Mouse (Mus musculus): ENCODE results near the gene Nme7. TPM values are rescaled to one million over a fixed set of nuclear protein-coding genes. Genes with fewer than 3 reads are reported as not detected.

Nme7 gene
- polyA plus RNA-seq, 1 experiment from 2014 or later = 14.1 TPM

DNA sequence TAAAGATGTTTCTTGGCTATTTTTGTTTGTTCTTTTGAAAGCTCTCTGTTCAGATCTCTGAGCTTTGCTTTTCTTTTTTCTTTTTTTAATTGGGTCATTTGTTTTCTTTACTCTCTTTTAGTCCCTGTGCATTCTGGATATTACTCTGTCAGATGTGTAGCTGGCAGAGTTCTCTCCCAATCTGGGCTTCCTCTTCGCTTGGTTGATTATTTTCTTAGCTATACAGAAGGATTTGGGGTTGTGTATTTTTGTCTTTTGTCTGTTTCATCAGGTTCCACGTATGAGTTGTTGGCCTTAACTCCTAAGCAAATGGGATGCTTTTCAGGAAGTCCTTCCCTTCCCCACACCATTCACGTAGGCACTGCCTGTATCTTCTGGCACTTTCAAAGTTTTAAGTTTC lies 54.1 kb downstream of the Nme7 start:
- Histone ChIP-seq H3K9ac (no peak overlapping the region), H3K27me3 (no peaks in the 10 kb centered on the region), H3K4me1 (replicated peaks) (no peaks in the 10 kb centered on the region), H3K36me3 (no peaks in the 10 kb centered on the region), H3K4me3 (replicated peaks) (no peak overlapping the region), H3K9me3 (replicated peaks) (no peaks in the 10 kb centered on the region), H3K27ac (no peak overlapping the region), H3K4me2 (no peak overlapping the region)
- WGBS (ENCODE audit: insufficient replicate concordance) = 48% methylated on average over 3 of the region's 3 CpGs
- no peak for DNase-seq
- no peak for ATAC-seq (ENCODE audit: low read depth)

DNA sequence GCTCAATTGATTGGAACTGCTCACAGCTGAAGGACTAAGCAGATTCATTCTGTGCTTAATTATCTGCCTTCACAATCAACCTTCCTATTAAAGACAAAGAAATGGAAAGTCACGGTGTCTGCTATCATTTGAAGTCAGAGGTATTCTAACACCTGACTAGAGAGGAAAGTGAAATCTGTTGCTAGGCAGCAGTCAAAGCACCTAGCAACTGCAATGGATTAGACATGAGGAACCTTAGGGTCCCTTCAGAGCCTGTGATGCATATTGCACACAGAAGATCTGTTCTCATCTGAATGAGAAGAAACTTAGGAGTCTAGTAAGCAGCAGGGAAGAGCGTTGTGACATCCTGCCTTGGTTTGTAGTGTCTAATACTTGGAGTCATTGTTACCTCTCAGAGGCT lies 58.1 kb downstream of the Nme7 start:
- ATAC-seq (ENCODE audit: low read depth) (no peak), DNase-seq (no peak)
- Histone ChIP-seq H3K4me1 (replicated peaks) (no peaks in the 10 kb centered on the region), H3K27me3 (no peaks in the 10 kb centered on the region), H3K36me3 (no peaks in the 10 kb centered on the region), H3K4me2 (no peak overlapping the region), H3K4me3 (replicated peaks) (no peak overlapping the region), H3K27ac (no peak overlapping the region), H3K9me3 (replicated peaks) (no peaks in the 10 kb centered on the region), H3K9ac (no peak overlapping the region)
- 75% methylated on average over 2 of the region's 2 CpGs for WGBS (ENCODE audit: insufficient replicate concordance)

DNA sequence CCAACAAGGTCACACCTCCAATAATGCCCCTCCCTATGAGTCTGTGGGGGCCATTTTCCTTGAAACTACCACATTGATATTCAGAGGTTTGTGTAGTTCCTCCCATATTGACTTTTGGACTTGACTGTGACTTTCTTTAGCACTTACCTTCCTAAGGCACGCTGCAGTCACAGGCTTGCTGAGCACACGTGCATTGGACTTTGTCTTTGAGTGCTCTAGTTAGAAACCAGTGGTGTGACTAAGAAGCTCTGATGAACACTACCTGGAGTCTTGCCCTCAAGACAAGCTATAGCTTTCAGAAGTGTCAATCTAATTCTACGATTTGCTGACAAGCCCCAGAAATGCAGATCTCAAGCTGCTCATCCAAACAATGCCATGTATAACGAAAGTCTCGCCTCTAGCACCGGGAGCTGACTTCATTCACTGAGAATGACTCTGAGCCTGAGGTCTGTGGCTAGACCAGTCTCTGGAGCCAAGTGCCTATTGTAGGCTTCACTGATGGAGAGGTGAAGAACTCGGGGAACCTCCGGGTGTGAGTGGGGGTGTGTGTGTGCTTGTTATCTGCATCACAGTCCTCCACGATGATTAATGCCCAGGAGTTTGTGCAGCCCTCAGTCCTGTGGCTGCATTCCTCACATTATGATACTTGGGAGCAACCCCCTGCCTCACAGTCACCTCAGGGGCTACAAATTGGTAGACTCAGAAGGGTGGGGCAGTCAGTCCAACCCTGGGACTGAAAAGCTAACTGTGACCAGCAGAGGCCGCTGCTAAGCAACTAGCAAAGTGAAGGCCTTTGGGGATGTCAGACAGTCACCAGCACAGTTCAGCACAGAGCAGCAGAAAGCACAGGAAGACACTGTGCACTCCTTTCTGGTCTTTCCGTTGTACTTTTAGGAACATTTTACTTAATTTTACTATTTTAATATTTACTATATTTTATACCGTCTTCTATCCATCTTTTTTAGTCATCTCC lies 62.5 kb downstream of the Nme7 start:
- Histone ChIP-seq H3K9me3 (replicated peaks) (no peaks in the 10 kb centered on the region), H3K4me1 (replicated peaks) (no peaks in the 10 kb centered on the region), H3K27me3 (no peaks in the 10 kb centered on the region), H3K9ac (no peak overlapping the region), H3K4me3 (replicated peaks) (no peak overlapping the region), H3K36me3 (no peaks in the 10 kb centered on the region), H3K4me2 (no peak overlapping the region), H3K27ac (no peak overlapping the region)
- peak; percentile 18 for DNase-seq
- peak; percentile 76 for ATAC-seq (ENCODE audit: low read depth)
- WGBS (ENCODE audit: insufficient replicate concordance) = 64% methylated on average over 12 of the region's 12 CpGs

DNA sequence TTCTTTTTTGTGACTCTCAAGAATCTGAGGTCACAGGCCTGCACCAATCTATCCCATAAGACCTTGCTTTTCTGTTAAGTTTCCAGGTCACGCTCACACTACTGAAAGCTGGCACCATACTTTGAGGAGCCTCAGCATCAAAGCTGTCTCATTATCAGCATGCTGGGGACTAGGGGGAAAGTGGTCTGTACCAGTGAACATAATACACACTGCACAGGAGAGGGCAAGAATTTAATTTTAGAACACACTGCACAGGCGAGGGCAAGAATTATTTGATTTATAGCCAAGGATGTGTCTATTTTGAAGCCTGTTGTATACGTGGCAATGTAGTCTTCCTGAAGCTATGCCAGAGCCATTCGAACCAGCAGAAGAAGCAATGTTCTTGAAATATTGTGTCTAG lies 64.2 kb downstream of the Nme7 start:
- DNase-seq = no peak
- Histone ChIP-seq H3K27ac (no peak overlapping the region), H3K9me3 (replicated peaks) (no peaks in the 10 kb centered on the region), H3K4me2 (no peak overlapping the region), H3K36me3 (no peaks in the 10 kb centered on the region), H3K27me3 (no peaks in the 10 kb centered on the region), H3K9ac (no peak overlapping the region), H3K4me1 (replicated peaks) (no peaks in the 10 kb centered on the region), H3K4me3 (replicated peaks) (no peak overlapping the region)
- WGBS (ENCODE audit: insufficient replicate concordance) = 64% methylated on average over 4 of the region's 4 CpGs
- no peak for ATAC-seq (ENCODE audit: low read depth)

DNA sequence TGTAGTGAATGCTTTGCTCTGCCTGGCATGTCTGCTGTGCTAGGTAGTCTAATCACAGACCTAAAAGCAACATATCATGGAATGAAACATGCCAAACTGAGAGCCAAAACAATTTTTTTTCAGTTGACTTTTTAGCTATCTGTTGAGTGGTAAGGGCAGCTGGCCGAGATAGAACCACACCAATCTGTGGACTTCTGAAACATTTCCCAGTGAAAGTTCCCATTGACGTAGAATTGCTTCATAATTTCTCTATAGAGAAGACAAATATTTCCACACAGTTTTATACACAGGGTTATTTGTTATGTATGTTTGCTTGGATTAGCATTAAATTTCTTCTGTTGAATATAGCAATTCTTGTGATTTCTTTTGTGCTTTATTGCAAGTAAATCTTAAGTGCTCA lies 65.9 kb downstream of the Nme7 start:
- no peaks in the 10 kb centered on the region for H3K36me3 ChIP-seq
- H3K9ac ChIP-seq = no peak overlapping the region
- no peaks in the 10 kb centered on the region for H3K4me1 ChIP-seq (replicated peaks)
- no peak for ATAC-seq (ENCODE audit: low read depth)
- H3K9me3 ChIP-seq (replicated peaks) = no peaks in the 10 kb centered on the region
- WGBS (ENCODE audit: insufficient replicate concordance) = 63% methylated on average over 2 of the region's 2 CpGs
- no peak overlapping the region for H3K27ac ChIP-seq
- no peaks in the 10 kb centered on the region for H3K27me3 ChIP-seq
- no peak overlapping the region for H3K4me2 ChIP-seq
- no peak overlapping the region for H3K4me3 ChIP-seq (replicated peaks)
- DNase-seq = no peak

DNA sequence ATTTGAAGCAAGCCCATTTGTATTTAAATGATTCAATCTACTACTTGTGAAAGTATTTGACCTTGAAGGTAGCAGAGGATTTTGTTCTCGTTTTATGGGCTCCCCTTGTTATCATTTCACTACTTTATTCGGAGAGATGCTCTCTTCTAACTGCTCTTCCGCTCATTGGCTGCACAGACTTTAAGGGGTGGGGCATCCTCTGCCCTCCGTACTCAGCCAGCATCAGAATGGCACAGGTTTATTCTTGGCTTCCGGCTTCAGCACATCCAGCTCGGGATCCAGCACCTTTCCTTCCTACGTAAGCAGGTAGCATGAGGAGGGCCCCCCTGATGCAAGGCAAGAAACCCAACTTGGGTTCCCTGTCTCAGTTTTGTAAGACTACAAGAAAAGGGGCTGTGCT lies 69.1 kb downstream of the Nme7 start:
- Histone ChIP-seq H3K4me3 (replicated peaks) (no peak overlapping the region), H3K27ac (no peak overlapping the region), H3K9ac (no peak overlapping the region), H3K4me1 (replicated peaks) (no peaks in the 10 kb centered on the region), H3K9me3 (replicated peaks) (no peaks in the 10 kb centered on the region), H3K27me3 (no peaks in the 10 kb centered on the region), H3K36me3 (no peaks in the 10 kb centered on the region), H3K4me2 (no peak overlapping the region)
- DNase-seq (no peak), ATAC-seq (ENCODE audit: low read depth) (no peak)
- 71% methylated on average over 7 of the region's 7 CpGs for WGBS (ENCODE audit: insufficient replicate concordance)

DNA sequence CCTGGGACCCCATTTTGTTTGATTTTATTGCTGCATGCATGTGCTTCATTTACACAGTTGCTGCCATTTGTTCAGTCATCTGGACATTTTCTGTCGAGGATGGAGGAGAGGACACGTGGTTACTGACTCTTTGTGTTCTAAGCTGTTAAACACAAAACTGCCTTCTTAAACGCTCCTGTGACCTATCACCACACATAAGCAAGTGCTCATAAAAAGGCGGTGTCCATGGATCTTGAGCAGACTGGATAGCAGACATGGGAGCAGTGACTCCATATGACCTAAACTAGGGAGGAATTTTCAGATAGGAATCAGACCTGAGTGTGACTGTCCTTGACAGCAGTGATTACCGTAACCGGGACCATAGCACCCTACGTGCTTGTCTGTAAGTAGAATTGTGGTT lies 70.1 kb downstream of the Nme7 start:
- no peaks in the 10 kb centered on the region for H3K4me1 ChIP-seq (replicated peaks)
- H3K27ac ChIP-seq = no peak overlapping the region
- no peak for ATAC-seq (ENCODE audit: low read depth)
- H3K36me3 ChIP-seq = no peaks in the 10 kb centered on the region
- no peaks in the 10 kb centered on the region for H3K27me3 ChIP-seq
- no peak overlapping the region for H3K4me2 ChIP-seq
- no peaks in the 10 kb centered on the region for H3K9me3 ChIP-seq (replicated peaks)
- 70% methylated on average over 7 of the region's 7 CpGs for WGBS (ENCODE audit: insufficient replicate concordance)
- H3K9ac ChIP-seq = no peak overlapping the region
- no peak overlapping the region for H3K4me3 ChIP-seq (replicated peaks)
- no peak for DNase-seq

DNA sequence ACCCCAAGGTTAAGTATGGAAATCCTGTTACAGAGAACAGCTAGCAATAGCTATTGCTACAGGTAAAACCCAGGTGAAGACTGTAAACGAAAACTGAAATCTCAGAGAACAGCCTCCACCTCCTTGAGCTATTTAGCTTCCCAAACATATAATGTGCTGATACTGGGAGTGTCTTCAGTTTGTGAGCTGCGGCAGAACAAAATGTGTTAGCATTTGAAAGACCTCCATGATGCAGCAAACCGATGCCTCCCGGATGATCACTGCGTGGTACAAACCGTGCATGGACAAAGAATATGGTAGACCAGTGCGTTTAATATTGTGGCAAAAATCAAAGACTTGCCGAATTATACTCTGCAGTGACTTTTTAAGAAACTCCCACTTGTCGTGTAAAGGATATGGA lies 71.7 kb downstream of the Nme7 start:
- ATAC-seq (ENCODE audit: low read depth) = no peak
- no peaks in the 10 kb centered on the region for H3K36me3 ChIP-seq
- no peak overlapping the region for H3K4me2 ChIP-seq
- H3K27ac ChIP-seq = no peak overlapping the region
- DNase-seq = no peak
- no peaks in the 10 kb centered on the region for H3K9me3 ChIP-seq (replicated peaks)
- no peaks in the 10 kb centered on the region for H3K27me3 ChIP-seq
- 87% methylated on average over 9 of the region's 9 CpGs for WGBS (ENCODE audit: insufficient replicate concordance)
- H3K9ac ChIP-seq = no peak overlapping the region
- H3K4me3 ChIP-seq (replicated peaks) = no peak overlapping the region
- no peaks in the 10 kb centered on the region for H3K4me1 ChIP-seq (replicated peaks)

DNA sequence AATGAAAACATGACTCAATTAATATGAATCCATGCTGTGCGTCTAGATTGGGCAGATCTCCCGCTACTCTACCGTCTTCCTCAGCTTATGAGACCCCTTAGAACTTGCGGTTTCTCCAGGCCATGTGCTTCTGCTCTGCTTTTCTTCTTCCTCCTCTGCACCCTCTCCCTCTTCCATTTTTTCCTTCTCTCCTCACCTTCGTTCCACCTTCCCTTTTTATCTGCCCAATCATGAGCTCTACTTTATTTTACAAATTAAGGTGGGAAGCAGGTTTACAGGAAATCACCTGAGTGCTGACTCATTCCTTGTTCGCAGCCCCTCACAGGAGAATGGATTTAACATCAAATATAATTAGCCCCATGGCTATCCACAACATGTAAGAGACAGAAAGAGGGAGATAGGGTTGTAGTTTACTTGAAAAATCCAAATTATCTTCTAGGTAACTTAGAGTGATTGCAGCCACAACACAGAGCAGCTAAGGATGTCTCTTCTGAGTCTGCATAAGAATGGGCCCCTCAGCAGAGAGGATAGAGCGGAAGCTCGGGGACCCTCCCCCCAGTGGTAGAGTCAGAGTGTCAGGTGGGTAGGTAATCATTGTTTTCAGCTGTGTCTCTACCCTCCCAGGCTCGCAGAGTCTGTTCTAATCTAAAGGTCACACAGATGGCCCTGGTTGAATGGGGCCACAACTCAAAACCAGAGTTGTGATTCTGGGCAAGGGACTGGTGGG lies 73.0 kb downstream of the Nme7 start:
- no peaks in the 10 kb centered on the region for H3K4me1 ChIP-seq (replicated peaks)
- no peaks in the 10 kb centered on the region for H3K27me3 ChIP-seq
- H3K36me3 ChIP-seq = no peaks in the 10 kb centered on the region
- no peak overlapping the region for H3K9ac ChIP-seq
- WGBS (ENCODE audit: insufficient replicate concordance) = 64% methylated on average over 9 of the region's 9 CpGs
- H3K9me3 ChIP-seq (replicated peaks) = no peaks in the 10 kb centered on the region
- H3K27ac ChIP-seq = no peak overlapping the region
- H3K4me3 ChIP-seq (replicated peaks) = no peak overlapping the region
- H3K4me2 ChIP-seq = no peak overlapping the region
- ATAC-seq (ENCODE audit: low read depth) = 0 out of 2 replicates have a peak, but pooled peaks have one; percentile 23
- DNase-seq = no peak

DNA sequence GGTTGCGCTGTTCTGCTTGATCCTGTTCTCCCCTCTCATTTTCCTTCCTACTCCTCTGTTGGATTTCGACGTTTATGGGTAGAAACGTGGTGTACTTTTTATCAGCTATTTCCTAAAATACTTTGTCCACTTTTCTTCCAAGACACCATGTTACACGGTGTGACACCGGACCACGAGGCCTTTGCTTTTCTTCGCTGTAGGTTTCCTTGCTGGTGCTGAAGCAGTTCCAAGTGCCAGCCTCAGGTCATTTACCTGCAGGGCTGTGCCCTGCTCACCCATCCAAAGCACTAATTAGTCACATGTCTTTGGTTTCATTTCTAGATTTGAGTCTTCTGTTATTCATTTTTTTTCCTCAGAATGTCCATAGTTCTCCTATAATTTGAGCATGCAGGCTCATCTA lies 79.7 kb downstream of the Nme7 start:
- ATAC-seq (ENCODE audit: low read depth) = no peak
- Histone ChIP-seq H3K4me3 (replicated peaks) (no peak overlapping the region), H3K9ac (no peak overlapping the region), H3K4me1 (replicated peaks) (no peaks in the 10 kb centered on the region), H3K27ac (no peak overlapping the region), H3K36me3 (no peaks in the 10 kb centered on the region), H3K27me3 (no peaks in the 10 kb centered on the region), H3K4me2 (no peak overlapping the region), H3K9me3 (replicated peaks) (no peaks in the 10 kb centered on the region)
- no peak for DNase-seq
- 79% methylated on average over 8 of the region's 8 CpGs for WGBS (ENCODE audit: insufficient replicate concordance)

DNA sequence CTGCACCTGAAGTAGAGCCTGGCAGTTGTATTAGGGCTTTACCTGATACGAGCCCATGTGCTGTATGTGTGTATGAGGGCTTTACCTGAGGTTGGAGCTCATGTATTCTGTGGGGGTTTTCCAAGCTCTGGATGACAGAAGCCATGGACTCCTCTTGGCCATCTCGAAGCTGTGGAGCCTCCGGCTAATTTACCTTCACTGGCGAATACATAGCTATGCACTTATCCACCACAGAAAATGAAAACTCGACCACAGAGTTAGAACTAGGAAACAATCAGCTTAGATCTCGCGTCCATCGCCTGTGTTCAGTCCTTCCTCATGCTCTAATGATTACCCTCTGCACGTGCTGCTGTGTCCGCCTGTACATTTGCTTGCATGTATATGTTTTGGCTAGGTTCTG lies 80.4 kb downstream of the Nme7 start:
- no peaks in the 10 kb centered on the region for H3K36me3 ChIP-seq
- DNase-seq = no peak
- 84% methylated on average over 10 of the region's 10 CpGs for WGBS (ENCODE audit: insufficient replicate concordance)
- no peak for ATAC-seq (ENCODE audit: low read depth)
- no peaks in the 10 kb centered on the region for H3K27me3 ChIP-seq
- no peak overlapping the region for H3K4me2 ChIP-seq
- H3K4me3 ChIP-seq (replicated peaks) = no peak overlapping the region
- H3K9me3 ChIP-seq (replicated peaks) = no peaks in the 10 kb centered on the region
- no peak overlapping the region for H3K9ac ChIP-seq
- H3K27ac ChIP-seq = no peak overlapping the region
- no peaks in the 10 kb centered on the region for H3K4me1 ChIP-seq (replicated peaks)

Data from liver, embryonic 13.5 days (tissue).